Mouse (Mus musculus): ENCODE measurements at regions not wholly inside any gene's neighbourhood (a gene's known extent, or its start where the extent isn't known, plus 50 kb on each side); places are given as distances from the start of the nearest gene placed in this dataset.

DNA sequence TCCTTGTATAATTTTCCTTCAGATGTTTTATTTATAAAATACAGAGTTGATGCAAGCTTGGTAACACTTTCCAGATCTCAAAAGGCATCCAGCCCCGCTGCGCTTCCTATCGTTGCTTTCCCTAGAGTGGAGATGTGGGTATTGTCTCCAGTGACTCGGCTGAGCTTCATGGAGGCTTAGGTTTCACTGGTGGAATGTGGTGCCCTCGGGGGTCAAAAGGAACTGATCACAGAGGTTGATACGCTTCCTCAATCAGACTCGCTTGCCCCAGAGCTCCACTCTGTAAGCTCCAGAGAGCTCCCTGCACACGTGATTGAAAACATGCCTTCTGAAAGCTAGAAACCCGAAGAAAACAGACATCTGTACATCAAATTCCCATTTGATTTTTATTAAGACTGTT is 224.9 kb upstream of the Tmem72 start:
- no peak overlapping the region for H3K4me3 ChIP-seq (ENCODE audit: low read depth, low read length)
- no peaks in the 10 kb centered on the region for H3K27me3 ChIP-seq (ENCODE audit: control insufficient read depth, insufficient read depth, low read length)
- no peak overlapping the region for H3K27ac ChIP-seq (ENCODE audit: insufficient read depth, low read depth, low read length)
- TF ChIP-seq CTCF (IDR thresholded peaks at IDR 0.05; ENCODE audit: extremely low read depth, insufficient read length, insufficient replicate concordance, low read depth, low read length) (no peak), POLR2A (IDR thresholded peaks at IDR 0.05; ENCODE audit: low read depth, low read length) (no peak)
- H3K36me3 ChIP-seq (ENCODE audit: control insufficient read depth, insufficient read depth, low read length): no peaks in the 10 kb centered on the region
- 85% methylated on average over 9 of the region's 9 CpGs for WGBS
- H3K4me1 ChIP-seq (ENCODE audit: control insufficient read depth, insufficient read depth, insufficient read length, low read length): no peaks in the 10 kb centered on the region

DNA sequence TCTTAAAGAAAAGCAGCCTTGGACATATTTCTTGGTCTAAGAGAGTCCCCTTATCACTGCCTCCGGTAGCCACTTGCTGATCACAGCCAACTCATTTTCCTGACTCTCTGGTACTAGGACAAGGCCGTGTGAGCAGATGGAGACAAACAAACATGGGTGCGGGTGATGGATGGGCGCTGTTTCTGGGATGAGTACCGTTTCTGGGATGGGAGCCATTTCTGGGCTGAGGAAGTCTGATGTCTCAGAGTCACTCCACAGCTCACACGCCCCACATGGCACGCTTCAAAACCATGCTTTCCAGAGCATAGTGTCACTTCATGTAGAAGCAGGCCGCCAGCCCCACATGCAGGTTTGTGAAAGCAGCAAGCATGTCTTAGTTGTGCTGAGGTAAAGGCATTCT is 225.6 kb upstream of the Cxcl12 start:
- no peaks in the 10 kb centered on the region for H3K27me3 ChIP-seq (ENCODE audit: control insufficient read depth, insufficient read depth, low read length)
- no peak overlapping the region for H3K4me3 ChIP-seq (ENCODE audit: low read depth, low read length)
- no peak for TF ChIP-seq CTCF (IDR thresholded peaks at IDR 0.05; ENCODE audit: extremely low read depth, insufficient read length, insufficient replicate concordance, low read depth, low read length)
- no peak for TF ChIP-seq POLR2A (IDR thresholded peaks at IDR 0.05; ENCODE audit: low read depth, low read length)
- no peaks in the 10 kb centered on the region for H3K4me1 ChIP-seq (ENCODE audit: control insufficient read depth, insufficient read depth, insufficient read length, low read length)
- no peak overlapping the region for H3K27ac ChIP-seq (ENCODE audit: insufficient read depth, low read depth, low read length)
- WGBS: 78% methylated on average over 8 of the region's 8 CpGs
- no peaks in the 10 kb centered on the region for H3K36me3 ChIP-seq (ENCODE audit: control insufficient read depth, insufficient read depth, low read length)

DNA sequence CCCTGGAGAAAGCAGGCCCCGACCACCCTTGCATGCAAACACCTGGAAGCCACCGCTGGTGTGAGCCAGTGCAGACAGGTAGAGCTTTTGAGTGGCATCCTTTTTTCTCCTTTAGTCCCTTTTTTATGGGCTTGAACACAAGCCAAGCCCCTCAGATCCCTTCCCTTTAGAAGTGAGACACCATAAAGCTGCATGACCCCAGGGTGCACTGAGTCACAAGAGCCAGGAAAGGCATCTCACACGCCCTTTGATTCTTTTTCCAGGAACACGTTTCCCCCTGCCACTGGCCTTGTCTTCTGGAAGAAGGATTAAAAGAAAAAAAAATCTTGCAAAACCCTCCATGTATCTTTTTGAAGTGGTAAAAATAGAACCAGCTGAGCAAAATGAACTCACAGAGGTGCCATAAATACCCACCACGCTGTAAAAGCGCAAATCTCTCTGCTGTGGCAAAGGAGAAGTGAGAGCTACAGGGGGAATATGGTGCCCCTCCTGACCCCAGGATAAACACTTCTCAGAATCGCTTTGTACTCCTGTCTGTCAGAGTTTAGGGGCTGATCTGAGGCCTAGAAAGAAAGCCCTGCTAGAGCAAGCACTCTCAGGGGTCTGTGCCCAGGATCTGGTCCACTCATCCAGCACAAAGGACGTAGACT is 222.1 kb upstream of the Cxcl12 start:
- WGBS: 58% methylated on average over 8 of the region's 8 CpGs
- TF ChIP-seq CTCF (IDR thresholded peaks at IDR 0.05; ENCODE audit: extremely low read depth, insufficient read length, insufficient replicate concordance, low read depth, low read length) (no peak), POLR2A (IDR thresholded peaks at IDR 0.05; ENCODE audit: low read depth, low read length) (no peak)
- H3K36me3 ChIP-seq (ENCODE audit: control insufficient read depth, insufficient read depth, low read length): no peaks in the 10 kb centered on the region
- no peak overlapping the region for H3K27ac ChIP-seq (ENCODE audit: insufficient read depth, low read depth, low read length)
- no peaks in the 10 kb centered on the region for H3K4me1 ChIP-seq (ENCODE audit: control insufficient read depth, insufficient read depth, insufficient read length, low read length)
- H3K27me3 ChIP-seq (ENCODE audit: control insufficient read depth, insufficient read depth, low read length): no peaks in the 10 kb centered on the region
- H3K4me3 ChIP-seq (ENCODE audit: low read depth, low read length): no peak overlapping the region

DNA sequence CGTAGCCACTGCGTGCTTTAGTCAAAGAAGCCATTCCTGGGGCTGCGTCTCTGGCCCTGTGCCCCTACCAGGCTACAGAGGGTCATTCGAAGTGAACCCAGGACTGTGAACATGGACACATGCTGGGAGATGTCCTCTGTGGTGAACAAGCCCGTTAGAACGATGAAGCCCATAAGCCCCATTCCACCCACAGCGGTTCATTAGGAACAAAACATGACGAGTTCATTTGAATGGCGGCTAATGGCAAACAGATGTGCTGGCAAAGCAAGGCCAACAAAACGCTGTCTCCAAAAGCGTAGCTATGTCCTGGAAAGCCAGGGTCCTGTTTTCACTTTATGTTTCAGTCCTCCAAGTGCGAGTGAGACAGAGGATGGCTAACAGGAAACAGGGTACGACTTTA is 208.7 kb upstream of the Cxcl12 start:
- no peaks in the 10 kb centered on the region for H3K36me3 ChIP-seq (ENCODE audit: control insufficient read depth, insufficient read depth, low read length)
- H3K27me3 ChIP-seq (ENCODE audit: control insufficient read depth, insufficient read depth, low read length): no peaks in the 10 kb centered on the region
- no peak overlapping the region for H3K27ac ChIP-seq (ENCODE audit: insufficient read depth, low read depth, low read length)
- no peaks in the 10 kb centered on the region for H3K4me1 ChIP-seq (ENCODE audit: control insufficient read depth, insufficient read depth, insufficient read length, low read length)
- WGBS: 88% methylated on average over 13 of the region's 13 CpGs
- H3K4me3 ChIP-seq (ENCODE audit: low read depth, low read length): no peak overlapping the region
- TF ChIP-seq CTCF (IDR thresholded peaks at IDR 0.05; ENCODE audit: extremely low read depth, insufficient read length, insufficient replicate concordance, low read depth, low read length): no peak
- no peak for TF ChIP-seq POLR2A (IDR thresholded peaks at IDR 0.05; ENCODE audit: low read depth, low read length)

DNA sequence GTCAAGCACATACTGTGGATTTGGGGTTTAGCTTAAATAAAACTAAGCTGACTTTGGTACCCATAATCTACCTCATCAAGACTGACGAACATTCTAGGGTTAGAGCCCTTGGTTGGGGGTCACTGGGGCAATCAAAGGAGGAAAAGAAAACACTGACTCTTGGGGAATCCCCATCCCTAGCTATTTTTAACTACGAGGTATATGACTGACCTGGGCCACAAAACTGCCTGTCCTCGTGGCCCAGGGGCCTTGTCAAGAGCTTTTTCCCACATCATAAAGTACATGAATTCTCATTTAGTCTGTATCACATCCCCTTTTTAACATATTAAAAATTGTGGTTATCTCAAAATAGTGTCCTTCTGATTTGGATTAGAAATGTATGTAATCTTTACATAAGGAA is 207.7 kb upstream of the Cxcl12 start:
- Histone ChIP-seq H3K4me1 (ENCODE audit: control insufficient read depth, insufficient read depth, insufficient read length, low read length) (no peaks in the 10 kb centered on the region), H3K27ac (ENCODE audit: insufficient read depth, low read depth, low read length) (no peak overlapping the region), H3K36me3 (ENCODE audit: control insufficient read depth, insufficient read depth, low read length) (no peaks in the 10 kb centered on the region), H3K27me3 (ENCODE audit: control insufficient read depth, insufficient read depth, low read length) (no peaks in the 10 kb centered on the region), H3K4me3 (ENCODE audit: low read depth, low read length) (no peak overlapping the region)
- WGBS: 40% methylated on average over 3 of the region's 3 CpGs
- no peak for TF ChIP-seq POLR2A (IDR thresholded peaks at IDR 0.05; ENCODE audit: low read depth, low read length)
- TF ChIP-seq CTCF (IDR thresholded peaks at IDR 0.05; ENCODE audit: extremely low read depth, insufficient read length, insufficient replicate concordance, low read depth, low read length): no peak

DNA sequence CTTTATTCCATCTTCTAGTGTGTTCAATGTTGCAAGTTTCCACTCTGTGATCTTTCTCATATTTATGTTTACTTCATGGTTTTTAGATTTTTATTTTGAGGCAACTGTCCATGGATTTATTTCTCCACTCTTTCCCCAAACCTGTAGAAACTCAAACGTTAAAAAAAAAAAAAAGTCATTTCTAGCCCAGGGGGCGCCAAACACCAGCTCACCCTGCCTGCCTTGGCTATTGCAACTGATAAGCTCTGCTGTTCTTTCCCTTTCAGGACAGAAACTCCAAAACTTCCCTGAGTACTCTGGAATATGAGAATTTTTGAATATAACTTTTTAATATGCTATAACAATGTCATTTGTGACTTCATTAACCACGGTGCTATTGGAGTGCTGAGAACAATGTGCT is 201.9 kb upstream of the Cxcl12 start:
- H3K4me3 ChIP-seq (ENCODE audit: low read depth, low read length): no peak overlapping the region
- no peak overlapping the region for H3K27ac ChIP-seq (ENCODE audit: insufficient read depth, low read depth, low read length)
- TF ChIP-seq CTCF (IDR thresholded peaks at IDR 0.05; ENCODE audit: extremely low read depth, insufficient read length, insufficient replicate concordance, low read depth, low read length) (peak; percentile 35; the same call in 1 of the 2 replicates), POLR2A (IDR thresholded peaks at IDR 0.05; ENCODE audit: low read depth, low read length) (no peak)
- H3K36me3 ChIP-seq (ENCODE audit: control insufficient read depth, insufficient read depth, low read length): no peaks in the 10 kb centered on the region
- no peaks in the 10 kb centered on the region for H3K27me3 ChIP-seq (ENCODE audit: control insufficient read depth, insufficient read depth, low read length)
- 16% methylated on average over 3 of the region's 3 CpGs for WGBS
- H3K4me1 ChIP-seq (ENCODE audit: control insufficient read depth, insufficient read depth, insufficient read length, low read length): no peaks in the 10 kb centered on the region

DNA sequence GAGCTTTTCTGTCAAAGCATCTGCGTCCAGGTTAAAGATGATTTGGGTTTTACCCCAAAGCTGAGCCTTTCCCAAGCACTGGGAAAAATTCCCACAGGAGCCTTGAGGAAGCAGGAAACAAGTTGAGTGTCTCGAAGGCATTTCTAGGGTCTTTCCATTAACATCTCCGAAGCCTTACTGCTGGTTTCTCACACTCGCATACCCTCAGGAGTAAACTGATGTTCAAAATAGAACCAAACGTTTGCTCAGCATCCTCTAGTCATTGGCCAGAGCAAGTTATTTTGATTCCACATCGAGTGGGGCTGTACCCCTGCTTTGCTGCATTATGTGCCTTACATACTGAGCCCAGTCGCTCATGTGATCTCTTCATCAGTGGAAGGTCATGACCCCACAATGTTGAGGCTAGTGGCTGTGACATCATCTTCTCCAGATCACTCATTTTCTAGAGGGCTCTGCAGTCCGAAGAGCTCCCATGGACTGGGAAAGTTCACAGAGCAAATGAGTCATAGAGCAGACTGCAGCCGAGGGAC is 198.9 kb upstream of the Cxcl12 start:
- no peaks in the 10 kb centered on the region for H3K27me3 ChIP-seq (ENCODE audit: control insufficient read depth, insufficient read depth, low read length)
- WGBS: 65% methylated on average over 9 of the region's 9 CpGs
- no peak overlapping the region for H3K27ac ChIP-seq (ENCODE audit: insufficient read depth, low read depth, low read length)
- H3K4me1 ChIP-seq (ENCODE audit: control insufficient read depth, insufficient read depth, insufficient read length, low read length): no peaks in the 10 kb centered on the region
- no peak overlapping the region for H3K4me3 ChIP-seq (ENCODE audit: low read depth, low read length)
- H3K36me3 ChIP-seq (ENCODE audit: control insufficient read depth, insufficient read depth, low read length): no peaks in the 10 kb centered on the region
- TF ChIP-seq CTCF (IDR thresholded peaks at IDR 0.05; ENCODE audit: extremely low read depth, insufficient read length, insufficient replicate concordance, low read depth, low read length): no peak
- no peak for TF ChIP-seq POLR2A (IDR thresholded peaks at IDR 0.05; ENCODE audit: low read depth, low read length)

Data from small intestine, adult 2 months (tissue).